Mouse (Mus musculus) stomach, embryonic 14.5 days (tissue): ENCODE results near the gene Slc4a4. TPM values are rescaled to one million over a fixed set of nuclear protein-coding genes. Genes with fewer than 3 reads are reported as not detected.

Experiments
- ATAC-seq: fragments of 200-750 bp; cut with Nextera tagmentation; 2 replicates; pipeline ENCODE4 v1.8.0; 2017; ENCODE audit warnings: low read depth, moderate TSS enrichment; ENCODE audit not compliant: insufficient number of reproducible peaks, insufficient read depth, low FRiP score
- H3K27ac ChIP-seq: fragments of 300-500 bp; sonication (generic); 2 replicates; pipeline ENCODE4 v1.5.1; 2014; ENCODE audit warnings: mild to moderate bottlenecking, low read length, moderate library complexity, mixed read lengths
- H3K27me3 ChIP-seq: fragments of 300-500 bp; sonication (generic); 2 replicates; pipeline ENCODE4 v1.6.1; 2014; ENCODE audit warnings: low read length, control low read depth, mixed read lengths; ENCODE audit not compliant: control insufficient read depth, insufficient read depth
- H3K36me3 ChIP-seq: fragments of 300-500 bp; sonication (generic); 2 replicates; pipeline ENCODE4 v1.6.1; 2014; ENCODE audit warnings: mild to moderate bottlenecking, control low read depth, low read length, moderate library complexity, mixed read lengths; ENCODE audit not compliant: control insufficient read depth, insufficient read depth
- H3K4me1 ChIP-seq: fragments of 300-500 bp; sonication (generic); 2 replicates; pipeline ENCODE4 v1.6.1; 2014; ENCODE audit warnings: low read length, control low read depth, mixed read lengths; ENCODE audit not compliant: control insufficient read depth, insufficient read depth
- H3K4me2 ChIP-seq: fragments of 300-500 bp; sonication (generic); replicated peaks from 2 replicates; pipeline ENCODE4 v1.6.1; 2014; ENCODE audit warnings: low read depth, low read length, control low read depth
- H3K4me3 ChIP-seq: fragments of 300-500 bp; sonication (generic); 2 replicates; pipeline ENCODE4 v1.5.1; 2014; ENCODE audit warnings: low read depth, low read length, control low read depth
- H3K9ac ChIP-seq: fragments of 300-500 bp; sonication (generic); replicated peaks from 2 replicates; pipeline ENCODE4 v1.6.1; 2014; ENCODE audit warnings: low read depth, mild to moderate bottlenecking, control low read depth, low read length, moderate library complexity, mixed read lengths
- H3K9me3 ChIP-seq: fragments of 300-500 bp; sonication (generic); 2 replicates; pipeline ENCODE4 v1.6.1; 2016; ENCODE audit warnings: low read depth, low read length, control low read depth; ENCODE audit not compliant: control insufficient read depth
- WGBS: fragments of 180-500 bp; shearing (Covaris S2); extraction: QIAGEN DNeasy Blood & Tissue Kit; methylation state at CpG from one replicate; pipeline ENCODE4 v1.1.7; 2014; 5-methylcytosine and 5-hydroxymethylcytosine counted together
- polyA plus RNA-seq: library from polyadenylated mRNA; unstranded; fragments of >200 nt; fragmentation: Nextera tagmentation; extraction: Ambion mirVana; gene quantifications from 2 replicates; pipeline ENCODE4 v1.2.1, GENCODE M21; 2014

Slc4a4 gene
- polyA plus RNA-seq, 1 experiment from 2014 or later, result 5.1 TPM

GRCm38 (mm10) chr5:88938208-88938607 lies 51.6 kb downstream of the Slc4a4 start:
- H3K4me3 ChIP-seq, result no peak overlapping the region
- no peaks in the 10 kb centered on the region for H3K27me3 ChIP-seq
- H3K9ac ChIP-seq, result no peak overlapping the region
- H3K36me3 ChIP-seq, result no peaks in the 10 kb centered on the region
- no peak for ATAC-seq
- H3K9me3 ChIP-seq, result no peaks in the 10 kb centered on the region
- H3K27ac ChIP-seq, result no peak overlapping the region
- peaks cover 5% of the 10 kb centered on the region for H3K4me1 ChIP-seq
- no peak overlapping the region for H3K4me2 ChIP-seq
- 77% methylated on average over 1 of the region's 1 CpGs for WGBS

GRCm38 (mm10) chr5:88939151-88939550 lies 52.5 kb downstream of the Slc4a4 start:
- no peaks in the 10 kb centered on the region for H3K9me3 ChIP-seq
- no peaks in the 10 kb centered on the region for H3K36me3 ChIP-seq
- no peak for ATAC-seq
- H3K4me3 ChIP-seq, result no peak overlapping the region
- no peak overlapping the region for H3K9ac ChIP-seq
- H3K27me3 ChIP-seq, result no peaks in the 10 kb centered on the region
- peaks cover 5% of the 10 kb centered on the region for H3K4me1 ChIP-seq
- no peak overlapping the region for H3K4me2 ChIP-seq
- WGBS, result 70% methylated on average over 6 of the region's 6 CpGs
- H3K27ac ChIP-seq, result no peak overlapping the region

GRCm38 (mm10) chr5:88939782-88940181 lies 53.2 kb downstream of the Slc4a4 start:
- ATAC-seq, result no peak
- no peak overlapping the region for H3K4me3 ChIP-seq
- no peaks in the 10 kb centered on the region for H3K27me3 ChIP-seq
- H3K4me1 ChIP-seq, result no peaks in the 10 kb centered on the region; the same call in 1 of the 2 replicates
- 81% methylated on average over 2 of the region's 2 CpGs for WGBS
- H3K27ac ChIP-seq, result no peak overlapping the region
- H3K9ac ChIP-seq, result no peak overlapping the region
- no peaks in the 10 kb centered on the region for H3K36me3 ChIP-seq
- no peaks in the 10 kb centered on the region for H3K9me3 ChIP-seq
- H3K4me2 ChIP-seq, result no peak overlapping the region

GRCm38 (mm10) chr5:88941905-88942304 lies 55.3 kb downstream of the Slc4a4 start:
- H3K4me3 ChIP-seq, result no peak overlapping the region
- H3K4me1 ChIP-seq, result no peaks in the 10 kb centered on the region
- no peak overlapping the region for H3K4me2 ChIP-seq
- no peak for ATAC-seq
- no peaks in the 10 kb centered on the region for H3K9me3 ChIP-seq
- H3K27me3 ChIP-seq, result no peaks in the 10 kb centered on the region
- H3K36me3 ChIP-seq, result no peaks in the 10 kb centered on the region
- H3K27ac ChIP-seq, result no peak overlapping the region
- no peak overlapping the region for H3K9ac ChIP-seq
- whole genome bisulfite sequencing, result 84% methylated on average over 7 of the region's 7 CpGs

GRCm38 (mm10) chr5:88945661-88946339 lies 59.2 kb downstream of the Slc4a4 start:
- H3K9ac ChIP-seq, result no peak overlapping the region
- no peaks in the 10 kb centered on the region for H3K36me3 ChIP-seq
- H3K4me1 ChIP-seq, result no peaks in the 10 kb centered on the region
- no peak overlapping the region for H3K27ac ChIP-seq
- ATAC-seq, result no peak
- H3K4me2 ChIP-seq, result no peak overlapping the region
- no peaks in the 10 kb centered on the region for H3K27me3 ChIP-seq
- H3K9me3 ChIP-seq, result no peaks in the 10 kb centered on the region
- H3K4me3 ChIP-seq, result no peak overlapping the region
- 88% methylated on average over 10 of the region's 10 CpGs for WGBS

GRCm38 (mm10) chr5:88950337-88950736 lies 63.7 kb downstream of the Slc4a4 start:
- Histone ChIP-seq H3K4me3 (no peak overlapping the region), H3K27ac (no peak overlapping the region), H3K4me2 (no peak overlapping the region), H3K4me1 (no peaks in the 10 kb centered on the region), H3K36me3 (no peaks in the 10 kb centered on the region), H3K27me3 (no peaks in the 10 kb centered on the region), H3K9me3 (no peaks in the 10 kb centered on the region), H3K9ac (no peak overlapping the region)
- ATAC-seq, result no peak
- WGBS, result 89% methylated on average over 7 of the region's 7 CpGs

GRCm38 (mm10) chr5:88952757-88953577 lies 66.3 kb downstream of the Slc4a4 start:
- WGBS, result 81% methylated on average over 17 of the region's 17 CpGs
- no peak for ATAC-seq
- H3K4me1 ChIP-seq, result no peaks in the 10 kb centered on the region

GRCm38 (mm10) chr5:88957735-88958134 lies 71.1 kb downstream of the Slc4a4 start:
- Histone ChIP-seq H3K9me3 (no peaks in the 10 kb centered on the region), H3K4me2 (no peak overlapping the region), H3K4me1 (no peaks in the 10 kb centered on the region), H3K27ac (no peak overlapping the region), H3K9ac (no peak overlapping the region), H3K27me3 (no peaks in the 10 kb centered on the region), H3K4me3 (no peak overlapping the region), H3K36me3 (no peaks in the 10 kb centered on the region)
- ATAC-seq, result no peak
- WGBS, result 72% methylated on average over 5 of the region's 5 CpGs

More at GRCm38 (mm10) chr5:88952757-88953577, 66.3 kb downstream of the Slc4a4 start:
- H3K4me2 ChIP-seq, result no peak overlapping the region
- H3K27me3 ChIP-seq, result no peaks in the 10 kb centered on the region
- H3K27ac ChIP-seq, result no peak overlapping the region
- H3K36me3 ChIP-seq, result no peaks in the 10 kb centered on the region
- no peaks in the 10 kb centered on the region for H3K9me3 ChIP-seq
- no peak overlapping the region for H3K4me3 ChIP-seq
- no peak overlapping the region for H3K9ac ChIP-seq
